Mouse (Mus musculus) midbrain, embryonic 13.5 days (tissue): ENCODE measurements around the gene Sypl. TPM values are rescaled to one million over a fixed set of nuclear protein-coding genes. Genes with fewer than 3 reads are reported as not detected.
A peak's percentile ranks its signal among the peaks of the same experiment; 100 is the strongest.
"Not testable (repeated sequence)": the region's sequence is repeated elsewhere in the genome, so short reads cannot be mapped to it uniquely, and the experiment has no call there.

Source experiments
- ATAC-seq: fragments of 200-750 bp; cut with Nextera tagmentation; 2 replicates; pipeline ENCODE4 v1.8.0; 2017; ENCODE audit warnings: mild to moderate bottlenecking, moderate TSS enrichment, moderate library complexity
- H3K27ac ChIP-seq: fragments of 300-500 bp; sonication (generic); 2 replicates; pipeline ENCODE4 v1.5.1; 2015; ENCODE audit warnings: inconsistent platforms, mild to moderate bottlenecking, moderate library complexity
- H3K27me3 ChIP-seq: fragments of 300-500 bp; sonication (generic); 2 replicates; pipeline ENCODE4 v1.6.1; 2015; ENCODE audit warnings: mild to moderate bottlenecking, inconsistent platforms
- H3K36me3 ChIP-seq: fragments of 300-500 bp; sonication (generic); 2 replicates; pipeline ENCODE4 v1.6.1; 2015; ENCODE audit warnings: mild to moderate bottlenecking, inconsistent platforms
- H3K4me1 ChIP-seq: fragments of 300-500 bp; sonication (generic); replicated peaks from 2 replicates; pipeline ENCODE4 v1.6.1; 2015; ENCODE audit warnings: inconsistent platforms
- H3K4me2 ChIP-seq: fragments of 300-500 bp; sonication (generic); replicated peaks from 2 replicates; pipeline ENCODE4 v1.6.1; 2015; ENCODE audit warnings: moderate library complexity, mild to moderate bottlenecking, inconsistent platforms
- H3K4me3 ChIP-seq: fragments of 300-500 bp; sonication (generic); replicated peaks from 2 replicates; pipeline ENCODE4 v1.5.1; 2015; ENCODE audit warnings: mild to moderate bottlenecking, inconsistent platforms
- H3K9ac ChIP-seq: fragments of 300-500 bp; sonication (generic); replicated peaks from 2 replicates; pipeline ENCODE4 v1.6.1; 2015; ENCODE audit warnings: mild to moderate bottlenecking, inconsistent platforms
- H3K9me3 ChIP-seq: fragments of 300-500 bp; sonication (generic); 2 replicates; pipeline ENCODE4 v1.6.1; 2016; ENCODE audit warnings: mild to moderate bottlenecking, inconsistent platforms
- WGBS: fragments of 180-500 bp; shearing (Covaris S2); methylation state at CpG from one replicate; pipeline ENCODE4 v1.1.7; 2015; 5-methylcytosine and 5-hydroxymethylcytosine counted together
- polyA plus RNA-seq: library from polyadenylated mRNA; unstranded; fragments of >200 nt; fragmentation: Nextera tagmentation; extraction: Ambion mirVana; gene quantifications from 2 replicates; pipeline ENCODE4 v1.2.1, GENCODE M21; 2015

The Sypl gene
- polyA plus RNA-seq, 1 experiment from 2014 or later: 33.3 TPM

- Histone ChIP-seq H3K4me1 (no peaks in the 10 kb centered on the region), H3K27ac (no peak overlapping the region), H3K9ac (no peak overlapping the region), H3K9me3 (0 out of 2 replicates have a peak, but pooled peaks cover 2% of the 10 kb centered on the region), H3K27me3 (no peaks in the 10 kb centered on the region), H3K4me2 (no peak overlapping the region), H3K36me3 (no peaks in the 10 kb centered on the region), H3K4me3 (no peak overlapping the region)
- 86% methylated on average over 1 of the region's 1 CpGs for WGBS
- ATAC-seq: no peak
Observed at GRCm38 (mm10) chr12:32983081-32983480, 29.4 kb downstream of the Sypl start.

- H3K27ac ChIP-seq: no peak overlapping the region
- WGBS: 74% methylated on average over 1 of the region's 1 CpGs
- H3K9ac ChIP-seq: no peak overlapping the region
- no peak overlapping the region for H3K4me2 ChIP-seq
- 0 out of 2 replicates have a peak, but pooled peaks cover 2% of the 10 kb centered on the region for H3K9me3 ChIP-seq
- H3K27me3 ChIP-seq: no peaks in the 10 kb centered on the region
- ATAC-seq: no peak
- H3K4me1 ChIP-seq: no peaks in the 10 kb centered on the region
- no peak overlapping the region for H3K4me3 ChIP-seq
- H3K36me3 ChIP-seq: no peaks in the 10 kb centered on the region
Observed at GRCm38 (mm10) chr12:32986284-32986683, 32.6 kb downstream of the Sypl start.

- Histone ChIP-seq H3K27me3 (no peaks in the 10 kb centered on the region), H3K4me2 (no peak overlapping the region), H3K4me3 (no peak overlapping the region), H3K9me3 (0 out of 2 replicates have a peak, but pooled peaks cover 2% of the 10 kb centered on the region), H3K9ac (no peak overlapping the region), H3K27ac (no peak overlapping the region), H3K4me1 (no peaks in the 10 kb centered on the region), H3K36me3 (no peaks in the 10 kb centered on the region)
- WGBS: 75% methylated on average over 12 of the region's 12 CpGs
- ATAC-seq: no peak
Observed at GRCm38 (mm10) chr12:32989731-32990130, 36.0 kb downstream of the Sypl start.

GRCm38 (mm10) chr12:32994081-32994480 lies 40.4 kb downstream of the Sypl start:
- WGBS: 84% methylated on average over 5 of the region's 5 CpGs
- no peaks in the 10 kb centered on the region for H3K36me3 ChIP-seq
- no peak for ATAC-seq
- H3K9me3 ChIP-seq: no peaks in the 10 kb centered on the region
- no peak overlapping the region for H3K4me3 ChIP-seq
- H3K4me2 ChIP-seq: no peak overlapping the region
- H3K27ac ChIP-seq: no peak overlapping the region
- no peaks in the 10 kb centered on the region for H3K27me3 ChIP-seq
- H3K4me1 ChIP-seq: no peaks in the 10 kb centered on the region
- H3K9ac ChIP-seq: no peak overlapping the region

- WGBS: 81% methylated on average over 4 of the region's 4 CpGs
- H3K4me2 ChIP-seq: no peak overlapping the region
- no peak overlapping the region for H3K27ac ChIP-seq
- no peaks in the 10 kb centered on the region for H3K36me3 ChIP-seq
- H3K27me3 ChIP-seq: no peaks in the 10 kb centered on the region
- H3K9ac ChIP-seq: no peak overlapping the region
- no peak for ATAC-seq
- H3K4me3 ChIP-seq: no peak overlapping the region
- peaks cover under 1% of the 10 kb centered on the region; the same call in 1 of the 2 replicates for H3K4me1 ChIP-seq
- H3K9me3 ChIP-seq: no peaks in the 10 kb centered on the region
Observed at GRCm38 (mm10) chr12:32995081-32995834, 41.6 kb downstream of the Sypl start.

- 87% methylated on average over 5 of the region's 5 CpGs for WGBS
- H3K27me3 ChIP-seq: no peaks in the 10 kb centered on the region
- no peak overlapping the region for H3K27ac ChIP-seq
- no peak overlapping the region for H3K4me3 ChIP-seq
- H3K4me2 ChIP-seq: no peak overlapping the region
- H3K36me3 ChIP-seq: no peaks in the 10 kb centered on the region
- H3K9ac ChIP-seq: no peak overlapping the region
- peaks cover 10% of the 10 kb centered on the region; the same call in 1 of the 2 replicates for H3K4me1 ChIP-seq
- no peaks in the 10 kb centered on the region for H3K9me3 ChIP-seq
- ATAC-seq: no peak
Observed at GRCm38 (mm10) chr12:32998766-32999165, 45.1 kb downstream of the Sypl start.

- not testable (repeated sequence) for H3K36me3 ChIP-seq, H3K27me3 ChIP-seq, H3K27ac ChIP-seq, H3K9ac ChIP-seq, H3K4me2 ChIP-seq, H3K9me3 ChIP-seq, ATAC-seq, H3K4me3 ChIP-seq
- peaks cover 12% of the 10 kb centered on the region; the same call in 1 of the 2 replicates for H3K4me1 ChIP-seq
- WGBS: 33% methylated on average over 3 of the region's 3 CpGs
Observed at GRCm38 (mm10) chr12:32999778-33000177, 46.1 kb downstream of the Sypl start.

- H3K9me3 ChIP-seq: no peaks in the 10 kb centered on the region
- peaks cover 12% of the 10 kb centered on the region; the same call in 1 of the 2 replicates for H3K4me1 ChIP-seq
- WGBS: 59% methylated on average over 4 of the region's 4 CpGs
- ATAC-seq: no peak
- H3K4me2 ChIP-seq: no peak overlapping the region
- H3K36me3 ChIP-seq: no peaks in the 10 kb centered on the region
- no peak overlapping the region for H3K4me3 ChIP-seq
- H3K9ac ChIP-seq: no peak overlapping the region
- H3K27me3 ChIP-seq: no peaks in the 10 kb centered on the region
- no peak overlapping the region for H3K27ac ChIP-seq
Observed at GRCm38 (mm10) chr12:33000402-33000801, 46.7 kb downstream of the Sypl start.

GRCm38 (mm10) chr12:33003339-33003965 lies 49.8 kb downstream of the Sypl start:
- Histone ChIP-seq H3K9ac (no peak overlapping the region), H3K4me2 (no peak overlapping the region), H3K4me3 (no peak overlapping the region), H3K4me1 (peaks cover 12% of the 10 kb centered on the region; the same call in 1 of the 2 replicates), H3K27me3 (no peaks in the 10 kb centered on the region), H3K9me3 (no peaks in the 10 kb centered on the region), H3K36me3 (no peaks in the 10 kb centered on the region), H3K27ac (no peak overlapping the region)
- 45% methylated on average over 8 of the region's 8 CpGs for WGBS
- ATAC-seq: 0 out of 2 replicates have a peak, but pooled peaks have one; percentile 13

GRCm38 (mm10) chr12:33005858-33006257 lies 52.2 kb downstream of the Sypl start:
- peaks cover 8% of the 10 kb centered on the region; the same call in 1 of the 2 replicates for H3K4me1 ChIP-seq
- ATAC-seq: no peak
- 75% methylated on average over 5 of the region's 5 CpGs for WGBS
- H3K9ac ChIP-seq: no peak overlapping the region
- H3K27me3 ChIP-seq: no peaks in the 10 kb centered on the region
- H3K36me3 ChIP-seq: no peaks in the 10 kb centered on the region
- no peaks in the 10 kb centered on the region for H3K9me3 ChIP-seq
- no peak overlapping the region for H3K27ac ChIP-seq
- no peak overlapping the region for H3K4me3 ChIP-seq
- H3K4me2 ChIP-seq: no peak overlapping the region

GRCm38 (mm10) chr12:33007176-33007575 lies 53.5 kb downstream of the Sypl start:
- H3K4me3 ChIP-seq: no peak overlapping the region
- ATAC-seq: no peak
- no peak overlapping the region for H3K9ac ChIP-seq
- no peak overlapping the region for H3K27ac ChIP-seq
- H3K4me2 ChIP-seq: no peak overlapping the region
- H3K4me1 ChIP-seq: peaks cover 8% of the 10 kb centered on the region; the same call in 1 of the 2 replicates
- H3K36me3 ChIP-seq: no peaks in the 10 kb centered on the region
- H3K27me3 ChIP-seq: no peaks in the 10 kb centered on the region
- no peaks in the 10 kb centered on the region for H3K9me3 ChIP-seq
- 93% methylated on average over 2 of the region's 2 CpGs for WGBS

GRCm38 (mm10) chr12:33008305-33009110 lies 54.8 kb downstream of the Sypl start:
- H3K9me3 ChIP-seq: no peaks in the 10 kb centered on the region
- ATAC-seq: peak; percentile 55; the same call in 1 of the 2 replicates
- H3K27ac ChIP-seq: no peak overlapping the region
- no peak overlapping the region for H3K4me2 ChIP-seq
- no peaks in the 10 kb centered on the region for H3K36me3 ChIP-seq
- no peaks in the 10 kb centered on the region for H3K27me3 ChIP-seq
- H3K9ac ChIP-seq: no peak overlapping the region
- H3K4me1 ChIP-seq: peaks cover 5% of the 10 kb centered on the region; the same call in 1 of the 2 replicates
- no peak overlapping the region for H3K4me3 ChIP-seq
- 54% methylated on average over 7 of the region's 7 CpGs for WGBS
